Mouse (Mus musculus) regulatory T cell (primary cell): ENCODE data around the gene Tspan9.

ENCODE experiments used
- in situ Hi-C: fragments of 300-600 bp; cut with MboI, MseI; formaldehyde crosslinking; loops from one replicate; pipeline ENCODE4 v1.15.1; 2025; ENCODE audit warnings: high pct_unique_total_duplicates

Gene Tspan9

GRCm38 (mm10) chr6:127987374-127987773, 156.0 kb downstream of the Tspan9 start:
- in situ Hi-C loops: no loop called here

DNA sequence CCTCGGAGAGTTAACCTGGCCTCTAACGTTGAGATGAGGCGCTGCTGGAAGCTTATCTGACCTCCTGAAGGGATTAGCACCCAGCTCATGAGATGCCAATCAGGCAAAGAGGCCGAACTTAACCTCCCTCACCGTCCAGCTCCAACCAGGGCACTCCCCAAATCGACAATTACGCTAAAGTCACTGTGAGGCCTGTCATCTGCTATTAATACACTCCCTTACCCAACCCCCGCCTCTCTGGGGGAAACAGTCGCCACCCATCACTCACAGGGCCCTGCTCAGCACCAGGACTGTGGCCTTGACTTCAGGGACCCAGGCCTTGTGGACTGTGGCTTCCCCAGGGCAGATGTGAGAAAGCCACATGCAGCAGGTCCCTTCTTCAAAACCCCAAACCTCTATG, 157.0 kb downstream of the Tspan9 start:
- in situ Hi-C loops: no loop called here

- in situ Hi-C loops: no loop called here
Measured at GRCm38 (mm10) chr6:127981176-127981575, 162.2 kb downstream of the Tspan9 start.

GRCm38 (mm10) chr6:127980381-127981045, 162.9 kb downstream of the Tspan9 start:
- in situ Hi-C loops: no loop called here

DNA sequence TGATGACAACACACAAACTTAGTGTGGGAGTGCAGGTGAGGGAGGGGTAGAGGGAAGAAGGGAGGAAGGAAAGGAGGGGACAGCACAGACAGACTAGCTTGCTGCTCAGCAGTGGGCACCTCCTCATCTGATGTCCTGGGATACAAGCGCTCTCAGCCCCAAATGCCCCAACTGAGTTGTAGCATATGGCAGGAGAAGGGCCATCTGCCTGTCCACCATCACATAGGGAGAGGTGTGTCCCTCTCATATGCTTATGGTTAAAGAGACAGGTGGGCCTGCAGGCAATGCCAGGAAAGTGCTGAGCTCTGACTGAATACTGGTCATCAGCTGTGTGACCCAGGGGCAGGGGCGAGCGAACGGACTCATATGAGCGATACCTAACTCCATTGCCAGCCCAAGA, 163.6 kb downstream of the Tspan9 start:
- in situ Hi-C loops: no loop called here

DNA sequence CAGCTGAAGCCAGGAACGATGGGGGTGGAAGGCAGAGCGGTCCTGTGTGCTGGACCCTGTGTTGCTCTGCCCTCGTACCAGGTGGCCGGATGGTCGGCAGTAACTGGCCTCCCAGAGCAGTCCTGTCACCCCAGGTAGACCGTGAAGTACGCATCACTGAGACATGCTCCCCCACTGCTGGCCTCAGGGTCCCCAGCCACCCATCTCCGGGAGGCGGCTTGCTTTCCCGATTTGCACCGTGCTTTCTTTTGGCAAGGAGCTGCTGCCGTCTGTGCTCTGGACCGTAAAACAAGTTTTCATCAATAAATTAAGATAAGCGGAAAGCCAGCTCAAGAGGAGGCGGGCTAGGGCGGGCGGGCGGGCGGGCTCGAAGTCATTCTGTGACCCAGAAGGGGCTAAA, 164.5 kb downstream of the Tspan9 start:
- in situ Hi-C loops: no loop called here

DNA sequence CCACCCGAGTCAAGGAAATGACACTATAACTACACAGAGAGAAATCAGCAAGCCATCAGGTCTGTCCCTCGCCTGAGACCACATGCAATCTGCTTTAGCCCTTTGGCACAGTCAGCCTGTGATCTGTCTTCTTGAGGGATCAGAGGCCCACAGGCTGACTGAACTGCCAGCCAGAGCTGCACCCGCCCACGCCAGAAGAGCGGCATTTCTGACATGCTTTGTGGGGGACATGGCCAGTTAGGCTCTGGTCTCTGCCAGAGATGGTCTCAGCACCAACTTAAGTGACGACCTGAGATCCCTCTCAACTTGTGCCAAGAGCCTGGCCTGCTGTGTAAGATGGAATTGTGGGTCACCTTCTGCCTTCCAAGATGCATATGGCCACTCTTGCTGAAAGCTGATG, 166.7 kb downstream of the Tspan9 start:
- in situ Hi-C loops: no loop called here

GRCm38 (mm10) chr6:127974000-127974399, 169.4 kb downstream of the Tspan9 start:
- in situ Hi-C loops: loop anchor here (5.0 kb wide), 1 partner anchor 73 kb away; no protein-coding TSS in a partner anchor

- in situ Hi-C loops: loop anchor here (5.0 kb wide), 1 partner anchor 74 kb away; no protein-coding TSS in a partner anchor
Measured at GRCm38 (mm10) chr6:127973553-127973952, 169.8 kb downstream of the Tspan9 start.

DNA sequence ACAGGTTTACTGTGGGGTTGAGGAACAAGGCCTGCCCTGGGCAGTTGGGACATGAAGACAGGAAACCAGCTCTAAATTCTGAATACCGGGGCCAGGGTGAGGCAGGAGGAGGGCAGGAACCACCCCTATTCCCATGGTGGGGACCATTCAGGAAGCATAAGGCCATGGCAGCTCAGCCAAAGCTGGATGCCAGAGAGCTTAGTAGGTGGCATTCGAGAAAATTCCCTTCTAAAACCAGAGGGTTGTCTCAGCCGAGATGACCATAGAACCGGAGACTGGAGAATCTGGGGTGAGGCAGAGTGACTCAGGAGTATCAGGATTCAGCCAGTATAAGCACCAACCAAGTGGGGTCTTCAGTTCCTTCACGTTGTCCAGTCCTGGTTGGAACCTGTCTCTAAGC, 171.5 kb downstream of the Tspan9 start:
- in situ Hi-C loops: loop anchor here (5.0 kb wide), 1 partner anchor 75 kb away; no protein-coding TSS in a partner anchor

DNA sequence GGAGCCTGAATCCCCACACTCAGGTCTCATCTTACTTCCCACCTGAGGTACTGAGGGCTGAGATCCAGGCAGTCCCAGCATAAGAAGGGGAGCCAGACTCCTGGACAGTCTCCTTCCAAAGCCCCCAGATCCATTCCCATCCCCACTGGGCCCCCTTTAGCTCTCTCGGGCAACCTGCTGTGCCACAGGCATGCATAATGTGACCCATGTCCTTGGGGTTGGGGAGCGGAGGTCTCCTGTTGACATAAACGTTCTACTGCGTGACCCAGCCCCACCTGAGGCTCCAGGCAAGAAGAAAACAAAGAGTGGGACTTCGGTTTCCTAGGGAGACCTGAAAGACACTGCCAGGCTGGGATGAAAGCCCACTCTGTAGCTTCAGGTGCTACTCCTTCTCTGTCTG, 172.5 kb downstream of the Tspan9 start:
- in situ Hi-C loops: loop anchor here (5.0 kb wide), 1 partner anchor 76 kb away; no protein-coding TSS in a partner anchor

DNA sequence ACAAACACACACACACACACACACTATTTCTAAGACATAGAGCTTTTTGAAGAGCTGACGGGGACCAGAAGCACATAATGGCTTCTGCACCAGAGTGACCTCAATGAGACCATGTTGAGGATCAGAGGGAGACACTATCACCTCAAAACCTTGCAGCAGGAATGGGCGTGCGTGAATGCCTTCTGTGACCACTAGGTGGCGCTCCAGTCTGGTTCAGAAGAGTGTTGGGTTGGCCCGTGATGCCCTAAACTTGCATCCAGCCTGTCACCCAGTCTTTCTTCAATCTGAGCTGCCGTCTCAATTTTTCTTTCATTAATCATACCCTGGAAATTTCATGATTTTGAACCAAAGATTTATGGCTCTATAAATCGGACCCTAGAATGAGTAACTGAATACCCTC, 173.3 kb downstream of the Tspan9 start:
- in situ Hi-C loops: loop anchor here (5.0 kb wide), 1 partner anchor 77 kb away; no protein-coding TSS in a partner anchor

GRCm38 (mm10) chr6:127969709-127970108, 173.7 kb downstream of the Tspan9 start:
- in situ Hi-C loops: loop anchor here (5.0 kb wide), 2 partner anchors 78 to 123 kb away; no protein-coding TSS in a partner anchor

DNA sequence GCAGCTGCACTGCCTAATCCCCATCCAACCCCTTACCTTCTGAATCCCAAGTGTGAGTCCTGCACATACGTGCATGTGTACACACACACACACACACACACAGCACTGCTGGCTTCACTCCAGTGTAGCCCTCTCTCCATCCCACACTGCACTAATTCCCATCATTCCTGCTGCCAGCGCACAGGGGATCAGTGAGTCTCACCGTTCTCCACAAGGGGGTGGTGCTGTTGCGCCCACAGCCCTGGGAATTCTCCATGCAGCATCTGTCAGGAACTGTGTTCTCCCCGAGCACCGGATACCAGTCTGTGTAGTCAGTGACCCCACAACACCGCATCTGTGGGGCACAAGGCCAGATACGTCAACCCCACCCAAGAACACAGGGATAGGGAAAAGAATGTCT, 177.9 kb downstream of the Tspan9 start:
- in situ Hi-C loops: loop anchor here (5.0 kb wide), 1 partner anchor 127 kb away; no protein-coding TSS in a partner anchor

DNA sequence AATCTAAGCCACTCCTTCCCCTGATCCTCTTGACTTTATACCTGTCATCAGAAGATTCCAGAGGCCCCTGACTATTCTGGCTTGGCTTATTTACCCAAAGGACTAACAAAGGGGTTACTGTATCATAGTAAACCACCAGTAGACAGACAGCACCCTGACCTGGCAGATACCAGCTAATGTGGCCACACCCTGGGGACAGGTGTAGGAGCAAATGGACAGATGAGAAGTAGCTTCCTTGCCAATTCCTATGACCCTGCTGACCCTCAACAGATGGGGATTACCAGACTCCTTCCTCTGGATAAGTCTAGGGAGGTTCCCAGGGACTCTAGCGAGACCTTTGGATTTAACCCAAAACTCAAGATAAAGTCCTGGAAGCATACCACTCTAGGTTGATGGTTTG, 183.2 kb downstream of the Tspan9 start:
- in situ Hi-C loops: no loop called here

GRCm38 (mm10) chr6:127956172-127956571, 187.2 kb downstream of the Tspan9 start:
- in situ Hi-C loops: no loop called here

DNA sequence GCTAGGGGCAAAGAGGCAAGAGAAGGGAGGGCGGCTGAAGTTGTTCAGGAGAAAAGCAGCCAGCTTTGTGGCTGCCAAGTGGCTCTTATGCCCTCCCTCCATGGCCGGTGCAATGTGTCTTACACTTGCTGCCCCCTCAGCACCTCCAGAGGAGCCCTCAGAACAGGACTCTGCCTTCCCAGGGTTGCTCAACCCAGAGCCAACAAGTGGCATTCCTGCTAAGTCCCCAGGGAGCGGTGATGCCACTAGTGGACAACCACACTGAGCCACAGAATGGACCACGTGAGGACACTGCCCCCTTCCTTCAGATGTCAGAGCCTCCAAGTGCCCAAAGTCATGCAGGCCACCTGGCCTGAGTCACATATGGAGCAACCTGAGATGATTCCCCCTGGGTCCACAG, 190.3 kb downstream of the Tspan9 start:
- in situ Hi-C loops: no loop called here

DNA sequence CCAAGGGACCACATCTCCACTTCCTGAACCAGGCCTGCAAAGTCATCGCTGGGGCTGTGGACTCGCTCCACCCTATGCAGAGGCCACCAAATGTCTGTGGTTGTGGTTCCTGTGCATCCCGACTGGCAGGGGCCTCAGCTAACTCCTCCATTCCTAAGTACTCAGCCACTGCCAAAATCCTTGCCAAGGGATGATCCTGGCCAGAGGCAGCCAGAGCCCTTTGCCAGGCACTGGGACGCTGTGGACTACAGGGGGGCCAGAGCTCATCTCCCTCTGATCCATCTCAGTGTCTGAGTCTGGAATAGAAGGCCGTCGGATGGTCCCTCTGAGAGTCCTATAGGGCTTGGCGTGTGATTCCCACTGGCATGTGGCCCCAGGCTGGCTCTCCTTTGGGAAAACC, 193.5 kb downstream of the Tspan9 start:
- in situ Hi-C loops: no loop called here

GRCm38 (mm10) chr6:127948656-127949055, 194.7 kb downstream of the Tspan9 start:
- in situ Hi-C loops: no loop called here

DNA sequence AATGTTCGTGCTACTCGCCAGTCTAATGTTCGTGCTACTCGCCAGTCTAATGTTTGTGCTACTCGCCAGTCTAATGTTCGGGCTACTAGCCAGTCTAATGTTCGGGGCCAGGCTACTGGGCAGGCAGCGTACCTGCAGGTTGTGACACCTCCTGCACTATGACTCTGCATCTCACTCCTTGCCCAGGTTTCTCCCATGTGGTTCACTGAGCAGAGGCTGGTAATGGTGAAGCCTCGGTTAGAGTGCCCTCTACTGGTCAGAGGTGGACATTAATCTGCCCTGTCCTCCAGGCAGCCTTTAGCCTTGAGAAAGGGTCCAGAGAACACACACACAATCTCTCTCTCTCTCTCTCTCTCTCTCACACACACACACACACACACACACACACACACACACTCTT, 197.7 kb downstream of the Tspan9 start:
- in situ Hi-C loops: no loop called here

DNA sequence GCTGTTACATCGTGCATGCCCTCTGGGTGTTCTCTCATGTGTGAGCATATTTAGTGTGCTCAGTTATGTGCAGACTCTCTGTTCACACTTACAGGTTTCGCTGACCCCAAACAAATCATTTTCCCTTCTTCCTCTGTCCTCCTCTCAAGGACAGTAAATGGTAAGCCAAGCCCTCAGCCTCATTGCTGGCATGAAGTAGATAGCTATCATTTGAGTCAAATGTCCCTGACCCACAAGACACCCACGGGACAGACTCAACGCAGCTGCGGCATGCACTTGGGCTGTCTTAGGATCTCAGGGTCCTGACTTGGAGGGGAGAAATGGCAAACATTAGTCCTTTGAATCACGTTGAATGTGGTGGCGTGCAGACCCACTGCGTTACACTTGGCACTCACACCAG, 201.0 kb downstream of the Tspan9 start:
- in situ Hi-C loops: no loop called here

- in situ Hi-C loops: no loop called here
Measured at GRCm38 (mm10) chr6:127935105-127935504, 208.3 kb downstream of the Tspan9 start.

DNA sequence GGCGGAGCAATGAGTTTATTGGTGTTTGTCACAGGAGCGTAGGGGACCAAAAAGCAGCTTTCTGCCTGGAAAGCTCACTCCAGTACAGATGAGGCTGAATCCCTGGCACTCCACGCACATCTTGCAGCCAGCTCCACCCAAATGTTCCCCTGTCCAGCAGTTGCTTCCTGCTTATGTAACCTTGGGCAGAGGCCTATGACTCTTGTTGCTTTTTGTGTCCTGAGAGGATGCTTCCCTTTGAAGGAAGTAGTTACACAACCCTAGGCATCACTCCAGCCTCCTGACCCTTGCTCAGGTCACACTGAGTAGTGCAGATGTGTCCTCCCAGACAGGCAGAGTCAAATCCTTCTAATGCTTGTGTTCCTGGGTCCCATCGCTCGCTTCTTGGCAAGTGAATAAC, 209.6 kb downstream of the Tspan9 start:
- in situ Hi-C loops: no loop called here

GRCm38 (mm10) chr6:127932697-127933096, 210.7 kb downstream of the Tspan9 start:
- in situ Hi-C loops: no loop called here
